In genomic region chr12:103251151-103251550, GRCm38 (mm10) we compare ENCODE assay signal across 19 mouse cellular contexts. TPM values are rescaled to one million over a fixed set of nuclear protein-coding genes. Genes with fewer than 3 reads are reported as not detected.
DNase-seq lines count a peak whose midpoint lies in the region; ATAC-seq lines count a peak whose summit lies in the region.
"Had no signal": no experiment of that assay in that cellular context is flagged by ENCODE, and none has a peak within 500 bp of the region (broad histone marks: within the 10 kb centered on the region; RNA-seq: fewer than 3 reads in every experiment).

No protein-coding gene starts in this region.

- peak; percentile 8 to 33 for DNase-seq in heart, adult 18-20 months
- no peak for DNase-seq in heart, postnatal 25 days (ENCODE audit: low spot score)
- peak; percentile 13 for DNase-seq in kidney, adult 9 months
- DNase-seq in adrenal gland, postnatal 36 days, result peak; percentile 15 to 26
- DNase-seq in kidney, postnatal 36 days, result peak; percentile 23 to 50
- DNase-seq in embryonic facial prominence, embryonic 10.5 days (ENCODE audit: low spot score), result no peak
- DNase-seq: cerebellum, adult 8-10 months; gastrocnemius, postnatal 14 days; liver, postnatal 0 days; lung, postnatal 4 days; thymus, postnatal 14 days had no signal

- no peak overlapping the region for H3K27ac ChIP-seq in kidney, embryonic 16.5 days (ENCODE audit: low read length)
- H3K27ac ChIP-seq in embryonic facial prominence, embryonic 10.5 days (replicated peaks), result no peak overlapping the region
- H3K27ac ChIP-seq: forebrain, embryonic 13.5 days; heart, embryonic 10.5 days; limb, embryonic 15.5 days had no signal

- no peaks in the 10 kb centered on the region for H3K9me3 ChIP-seq in kidney, embryonic 16.5 days (ENCODE audit: low read length)
- H3K9me3 ChIP-seq in embryonic facial prominence, embryonic 10.5 days, result no peaks in the 10 kb centered on the region
- H3K9me3 ChIP-seq: forebrain, embryonic 13.5 days; heart, embryonic 10.5 days; limb, embryonic 15.5 days had no signal

- no peak overlapping the region for H3K4me3 ChIP-seq in kidney, embryonic 16.5 days (ENCODE audit: low read length)
- H3K4me3 ChIP-seq in embryonic facial prominence, embryonic 10.5 days, result no peak overlapping the region
- H3K4me3 ChIP-seq: forebrain, embryonic 13.5 days; heart, embryonic 10.5 days; limb, embryonic 15.5 days had no signal

- H3K27me3 ChIP-seq in kidney, embryonic 16.5 days (ENCODE audit: insufficient read depth, low read length), result no peaks in the 10 kb centered on the region
- no peaks in the 10 kb centered on the region for H3K27me3 ChIP-seq in embryonic facial prominence, embryonic 10.5 days (replicated peaks; ENCODE audit: low read depth, poor library complexity, severe bottlenecking)
- H3K27me3 ChIP-seq: forebrain, embryonic 13.5 days; limb, embryonic 15.5 days; Patski had no signal

- ATAC-seq in kidney, embryonic 16.5 days (ENCODE audit: low FRiP score, low TSS enrichment), result no peak
- ATAC-seq: forebrain, embryonic 13.5 days; liver, postnatal 0 days; Patski had no signal

- H3K9ac ChIP-seq in kidney, embryonic 16.5 days (replicated peaks; ENCODE audit: low read length), result no peak overlapping the region
- H3K9ac ChIP-seq: forebrain, embryonic 13.5 days; limb, embryonic 15.5 days; liver, postnatal 0 days had no signal

- H3K4me1 ChIP-seq in kidney, embryonic 16.5 days (ENCODE audit: insufficient read depth, low read length), result no peaks in the 10 kb centered on the region
- H3K4me1 ChIP-seq in embryonic facial prominence, embryonic 10.5 days, result no peaks in the 10 kb centered on the region
- H3K4me1 ChIP-seq: forebrain, embryonic 13.5 days; heart, embryonic 10.5 days; limb, embryonic 15.5 days had no signal

- WGBS in kidney, embryonic 16.5 days, result 85% methylated on average over 5 of the region's 5 CpGs
- WGBS in embryonic facial prominence, embryonic 10.5 days, result 88% methylated on average over 5 of the region's 5 CpGs

- no peak overlapping the region for H3K4me2 ChIP-seq in kidney, embryonic 16.5 days (replicated peaks; ENCODE audit: low read depth, low read length)
- H3K4me2 ChIP-seq: forebrain, embryonic 13.5 days; limb, embryonic 15.5 days; midbrain, embryonic 11.5 days had no signal

- H3K36me3 ChIP-seq in kidney, embryonic 16.5 days (ENCODE audit: insufficient read depth, low read length), result no peaks in the 10 kb centered on the region
- H3K36me3 ChIP-seq in embryonic facial prominence, embryonic 10.5 days (replicated peaks), result no peaks in the 10 kb centered on the region
- H3K36me3 ChIP-seq: heart, embryonic 10.5 days; limb, embryonic 15.5 days had no signal

- intact Hi-C loops in heart, postnatal 25 days (cut with DNase I), result no loop called here

RNA-seq across cellular contexts. Expression of gene Prima1, which starts 9.2 kb away (rescaled TPM):
- total RNA-seq in heart, adult 18-20 months (2021), result under 1 TPM in 1 of 2 experiments, not detected in 1; 0.40 TPM
- total RNA-seq in heart, postnatal 25 days (2021), result under 1 TPM; 0.31 to 0.47 TPM
- polyA plus RNA-seq in kidney, embryonic 16.5 days (2015; fragmentation: Nextera tagmentation; extraction: Ambion mirVana), result 0.47 and 1.5 TPM in 2 replicates
- 1 to 10 TPM; 2.1 to 2.6 TPM for total RNA-seq in adrenal gland, postnatal 36 days (2021)
- polyA plus RNA-seq in embryonic facial prominence, embryonic 10.5 days (2016; fragmentation: Nextera tagmentation; extraction: Ambion mirVana), result 0.44 and 0.52 TPM in 2 replicates
- polyA plus RNA-seq: forebrain, embryonic 13.5 days; heart, postnatal 0 days; liver, postnatal 0 days had no signal

RNA-seq across cellular contexts. Expression of gene Fam181a, which starts 59.6 kb away (rescaled TPM):
- total RNA-seq in heart, adult 18-20 months (2021), result not detected
- total RNA-seq in heart, postnatal 25 days (2021), result not detected
- polyA plus RNA-seq in kidney, embryonic 16.5 days (2015; fragmentation: Nextera tagmentation; extraction: Ambion mirVana), result not detected in 2 replicates
- total RNA-seq in adrenal gland, postnatal 36 days (2021), result not detected
- 3.6 and 9.3 TPM in 2 replicates for polyA plus RNA-seq in embryonic facial prominence, embryonic 10.5 days (2016; fragmentation: Nextera tagmentation; extraction: Ambion mirVana)
- total RNA-seq: ES-E14; gastrocnemius, postnatal 14 days had no signal
- polyA plus RNA-seq: heart, embryonic 10.5 days; heart, postnatal 0 days; limb, embryonic 15.5 days; liver, postnatal 0 days; Patski had no signal

Comparison
In these comparisons a context has a peak if more than half of its experiments do, and no peak if none do; other contexts are left out.
1. DNase-seq: peak in heart, adult 18-20 months (2 of 2), kidney, adult 9 months (single experiment), adrenal gland, postnatal 36 days (2 of 2) and kidney, postnatal 36 days (2 of 2); none in heart, postnatal 25 days (single experiment) and embryonic facial prominence, embryonic 10.5 days (single experiment).